Mouse (Mus musculus) spleen, adult 2 months (tissue): Measurements from ENCODE around the gene Bhmt2.

Source experiments
- CTCF ChIP-seq: fragments of 200-500 bp; IDR thresholded peaks from 2 replicates; pipeline ENCODE4 v1.5.1; 2011; ENCODE audit warnings: mild to moderate bottlenecking, inconsistent platforms; ENCODE audit not compliant: insufficient read depth, insufficient read length, insufficient replicate concordance; ENCODE audit errors: extremely low read depth
- POLR2A ChIP-seq: fragments of 200-500 bp; IDR thresholded peaks from 2 replicates; pipeline ENCODE4 v1.6.1; 2011; ENCODE audit warnings: low read depth, low read length, inconsistent platforms

GRCm38 (mm10) chr13:93717113-93717512 is 43.0 kb upstream of the Bhmt2 start:
- TF ChIP-seq CTCF: no peak
- no peak for TF ChIP-seq POLR2A
